Mouse (Mus musculus) forebrain, embryonic 11.5 days (tissue): ENCODE results near the gene Gtf2h5. TPM values are rescaled to one million over a fixed set of nuclear protein-coding genes. Genes with fewer than 3 reads are reported as not detected.

Experiments
- ATAC-seq: fragments of 200-750 bp; cut with Nextera tagmentation; replicated peaks from 2 replicates; pipeline ENCODE4 v1.8.0; 2017; ENCODE audit warnings: moderate TSS enrichment; ENCODE audit not compliant: low FRiP score
- DNase-seq: peaks from one replicate; pipeline ENCODE4 v3.0.0-alpha.2; 2017; ENCODE audit warnings: low spot score
- H3K27ac ChIP-seq: fragments of 300-500 bp; sonication (generic); 2 replicates; pipeline ENCODE4 v1.5.1; 2014; ENCODE audit warnings: low read depth, low read length
- H3K27me3 ChIP-seq: fragments of 300-500 bp; sonication (generic); 2 replicates; pipeline ENCODE4 v1.6.1; 2014; ENCODE audit warnings: mild to moderate bottlenecking, low read length, mixed read lengths; ENCODE audit not compliant: control insufficient read depth, insufficient read depth
- H3K36me3 ChIP-seq: fragments of 300-500 bp; sonication (generic); 2 replicates; pipeline ENCODE4 v1.6.1; 2014; ENCODE audit warnings: mild to moderate bottlenecking, low read length, moderate library complexity, mixed read lengths; ENCODE audit not compliant: control insufficient read depth, insufficient read depth
- H3K4me1 ChIP-seq: fragments of 300-500 bp; sonication (generic); replicated peaks from 2 replicates; pipeline ENCODE4 v1.6.1; 2014; ENCODE audit warnings: low read length, mixed read lengths; ENCODE audit not compliant: control insufficient read depth, insufficient read depth
- H3K4me2 ChIP-seq: fragments of 300-500 bp; sonication (generic); 2 replicates; pipeline ENCODE4 v1.6.1; 2014; ENCODE audit warnings: low read depth, mild to moderate bottlenecking, low read length, moderate library complexity, mixed read lengths; ENCODE audit not compliant: severe bottlenecking
- H3K4me3 ChIP-seq: fragments of 300-500 bp; sonication (generic); 2 replicates; pipeline ENCODE4 v1.5.1; 2014; ENCODE audit warnings: low read depth, low read length
- H3K9ac ChIP-seq: fragments of 300-500 bp; sonication (generic); 2 replicates; pipeline ENCODE4 v1.6.1; 2014; ENCODE audit warnings: low read length
- H3K9me3 ChIP-seq: fragments of 300-500 bp; sonication (generic); 2 replicates; pipeline ENCODE4 v1.6.1; 2016; ENCODE audit warnings: low read length, mixed read lengths; ENCODE audit not compliant: control insufficient read depth
- WGBS: fragments of 180-500 bp; shearing (Covaris S2); extraction: QIAGEN DNeasy Blood & Tissue Kit; methylation state at CpG from one replicate; pipeline ENCODE4 v1.1.7; 2014; 5-methylcytosine and 5-hydroxymethylcytosine counted together
- polyA plus RNA-seq: library from polyadenylated mRNA; unstranded; fragments of >200 nt; fragmentation: Nextera tagmentation; extraction: Ambion mirVana; gene quantifications from 2 replicates; pipeline ENCODE4 v1.2.1, GENCODE M21; 2014

Gene Gtf2h5
- 157 and 165 TPM in 2 replicates for polyA plus RNA-seq

GRCm38 (mm10) chr17:6079287-6080122 is at the start of gene Gtf2h5, which contains the start of gene Serac1:
Gene Gtf2h5 (plus strand): TSS chr17:6079786.
Gene Serac1 (minus strand): TSS chr17:6079741.
- peak within 1 kb of the TSS; percentile 79 for H3K27ac ChIP-seq
- H3K9ac ChIP-seq: peak within 1 kb of the TSS; percentile 88
- H3K4me1 ChIP-seq: no peaks in the 10 kb centered on the region
- WGBS: under 1% methylated on average over 67 of the region's 70 CpGs
- peak within 1 kb of the TSS; percentile 71 for H3K4me3 ChIP-seq
- no peaks in the 10 kb centered on the region for H3K9me3 ChIP-seq
- ATAC-seq (peak; percentile 98), DNase-seq (peak; percentile 98)
- no peaks in the 10 kb centered on the region for H3K36me3 ChIP-seq
- peak within 1 kb of the TSS; percentile 80 for H3K4me2 ChIP-seq
- H3K27me3 ChIP-seq: no peaks in the 10 kb centered on the region

GRCm38 (mm10) chr17:6035661-6036060 is 43.9 kb upstream of the Gtf2h5 start:
- H3K4me1 ChIP-seq: no peaks in the 10 kb centered on the region
- H3K27me3 ChIP-seq: no peaks in the 10 kb centered on the region
- no peaks in the 10 kb centered on the region for H3K9me3 ChIP-seq
- 40% methylated on average over 8 of the region's 8 CpGs for WGBS
- H3K27ac ChIP-seq: no peak overlapping the region
- ATAC-seq: no peak
- no peak overlapping the region for H3K9ac ChIP-seq
- no peak for DNase-seq
- H3K4me3 ChIP-seq: no peak overlapping the region
- no peaks in the 10 kb centered on the region for H3K36me3 ChIP-seq
- no peak overlapping the region for H3K4me2 ChIP-seq

GRCm38 (mm10) chr17:6036458-6036857 is 43.1 kb upstream of the Gtf2h5 start:
- H3K4me2 ChIP-seq: no peak overlapping the region
- H3K36me3 ChIP-seq: no peaks in the 10 kb centered on the region
- 91% methylated on average over 8 of the region's 8 CpGs for WGBS
- no peaks in the 10 kb centered on the region for H3K4me1 ChIP-seq
- DNase-seq: no peak
- no peaks in the 10 kb centered on the region for H3K9me3 ChIP-seq
- H3K9ac ChIP-seq: no peak overlapping the region
- no peaks in the 10 kb centered on the region for H3K27me3 ChIP-seq
- no peak for ATAC-seq
- H3K27ac ChIP-seq: no peak overlapping the region
- no peak overlapping the region for H3K4me3 ChIP-seq

GRCm38 (mm10) chr17:6036872-6037271 is 42.7 kb upstream of the Gtf2h5 start:
- no peak for DNase-seq
- no peak for ATAC-seq
- 90% methylated on average over 11 of the region's 11 CpGs for WGBS

GRCm38 (mm10) chr17:6037507-6037906 is 42.1 kb upstream of the Gtf2h5 start:
- Histone ChIP-seq H3K9me3 (no peaks in the 10 kb centered on the region), H3K4me2 (no peak overlapping the region), H3K27me3 (no peaks in the 10 kb centered on the region), H3K9ac (no peak overlapping the region), H3K4me3 (no peak overlapping the region), H3K36me3 (no peaks in the 10 kb centered on the region), H3K4me1 (no peaks in the 10 kb centered on the region), H3K27ac (no peak overlapping the region)
- ATAC-seq (no peak), DNase-seq (no peak)
- 94% methylated on average over 10 of the region's 10 CpGs for WGBS

More at GRCm38 (mm10) chr17:6036872-6037271, 42.7 kb upstream of the Gtf2h5 start:
- Histone ChIP-seq H3K4me2 (no peak overlapping the region), H3K36me3 (no peaks in the 10 kb centered on the region), H3K9ac (no peak overlapping the region), H3K9me3 (no peaks in the 10 kb centered on the region), H3K4me1 (no peaks in the 10 kb centered on the region), H3K4me3 (no peak overlapping the region), H3K27ac (no peak overlapping the region), H3K27me3 (no peaks in the 10 kb centered on the region)

GRCm38 (mm10) chr17:6052801-6053200 is 26.8 kb upstream of the Gtf2h5 start:
- no peaks in the 10 kb centered on the region for H3K36me3 ChIP-seq
- no peak for ATAC-seq
- no peak overlapping the region for H3K9ac ChIP-seq
- no peaks in the 10 kb centered on the region for H3K4me1 ChIP-seq
- WGBS: 34% methylated on average over 4 of the region's 4 CpGs
- no peak for DNase-seq
- no peaks in the 10 kb centered on the region for H3K9me3 ChIP-seq
- no peak overlapping the region for H3K4me3 ChIP-seq
- no peak overlapping the region for H3K27ac ChIP-seq
- no peak overlapping the region for H3K4me2 ChIP-seq
- no peaks in the 10 kb centered on the region for H3K27me3 ChIP-seq

- Histone ChIP-seq H3K36me3 (no peaks in the 10 kb centered on the region), H3K27ac (no peak overlapping the region), H3K4me3 (no peak overlapping the region), H3K9me3 (no peaks in the 10 kb centered on the region), H3K4me1 (no peaks in the 10 kb centered on the region), H3K4me2 (no peak overlapping the region), H3K9ac (no peak overlapping the region), H3K27me3 (no peaks in the 10 kb centered on the region)
- ATAC-seq: no peak
- 19% methylated on average over 5 of the region's 5 CpGs for whole genome bisulfite sequencing
- peak; percentile 65 for DNase-seq
Observed at GRCm38 (mm10) chr17:6054934-6055355, 24.6 kb upstream of the Gtf2h5 start.

- WGBS: 91% methylated on average over 8 of the region's 8 CpGs
- ATAC-seq (no peak), DNase-seq (no peak)
- H3K27ac ChIP-seq: no peak overlapping the region
- no peak overlapping the region for H3K9ac ChIP-seq
- no peak overlapping the region for H3K4me3 ChIP-seq
- H3K27me3 ChIP-seq: no peaks in the 10 kb centered on the region
- no peak overlapping the region for H3K4me2 ChIP-seq
- no peaks in the 10 kb centered on the region for H3K4me1 ChIP-seq
- H3K36me3 ChIP-seq: no peaks in the 10 kb centered on the region; the same call in 1 of the 2 replicates
- H3K9me3 ChIP-seq: no peaks in the 10 kb centered on the region
Observed at GRCm38 (mm10) chr17:6062793-6063192, 16.8 kb upstream of the Gtf2h5 start.

- 92% methylated on average over 5 of the region's 5 CpGs for WGBS
Observed at GRCm38 (mm10) chr17:6063532-6063931, 16.1 kb upstream of the Gtf2h5 start.

More at GRCm38 (mm10) chr17:6063532-6063931, 16.1 kb upstream of the Gtf2h5 start:
- Histone ChIP-seq H3K27ac (no peak overlapping the region), H3K9ac (no peak overlapping the region), H3K9me3 (no peaks in the 10 kb centered on the region), H3K4me1 (no peaks in the 10 kb centered on the region), H3K4me3 (no peak overlapping the region), H3K27me3 (no peaks in the 10 kb centered on the region), H3K4me2 (no peak overlapping the region), H3K36me3 (no peaks in the 10 kb centered on the region; the same call in 1 of the 2 replicates)
- ATAC-seq (no peak), DNase-seq (no peak)
